Mouse (Mus musculus) layer of hippocampus, adult 11-12 months (tissue): Measurements from ENCODE around the gene Hirip3.

Experiments
- DNase-seq: peaks from one replicate; pipeline ENCODE4 v3.0.0; 2022; ENCODE audit warnings: low spot score

The Hirip3 gene

GRCm38 (mm10) chr7:126861429-126862130 is at the start of gene Hirip3:
Hirip3 (plus strand) TSS chr7:126861972.
- peak; percentile 93 for DNase-seq

- no peak for DNase-seq
Measured at GRCm38 (mm10) chr7:126815726-126816222, 46.0 kb upstream of the Hirip3 start.

- no peak for DNase-seq
Measured at GRCm38 (mm10) chr7:126816494-126816893, 45.3 kb upstream of the Hirip3 start.

- no peak for DNase-seq
Measured at GRCm38 (mm10) chr7:126817595-126817994, 44.2 kb upstream of the Hirip3 start.

- no peak for DNase-seq
Measured at GRCm38 (mm10) chr7:126818818-126819217, 43.0 kb upstream of the Hirip3 start.

GRCm38 (mm10) chr7:126821835-126822511 is 39.8 kb upstream of the Hirip3 start:
- DNase-seq, result peak; percentile 82

GRCm38 (mm10) chr7:126822741-126823140 is 39.0 kb upstream of the Hirip3 start:
- DNase-seq, result no peak

- no peak for DNase-seq
Measured at GRCm38 (mm10) chr7:126823202-126823711, 38.5 kb upstream of the Hirip3 start.

GRCm38 (mm10) chr7:126823940-126824339 is 37.8 kb upstream of the Hirip3 start:
- DNase-seq, result no peak

- DNase-seq, result no peak
Measured at GRCm38 (mm10) chr7:126825403-126825802, 36.4 kb upstream of the Hirip3 start.

GRCm38 (mm10) chr7:126825952-126826351 is 35.8 kb upstream of the Hirip3 start:
- DNase-seq, result no peak

- no peak for DNase-seq
Measured at GRCm38 (mm10) chr7:126831539-126831938, 30.2 kb upstream of the Hirip3 start, which contains the start of gene 4930451I11Rik. 4930451I11Rik (minus strand) TSS chr7:126831639.

- DNase-seq, result peak; percentile 83
Measured at GRCm38 (mm10) chr7:126832036-126832598, 29.7 kb upstream of the Hirip3 start.

GRCm38 (mm10) chr7:126833294-126833693 is 28.5 kb upstream of the Hirip3 start:
- no peak for DNase-seq

GRCm38 (mm10) chr7:126843276-126843675 is 18.5 kb upstream of the Hirip3 start:
- no peak for DNase-seq

- no peak for DNase-seq
Measured at GRCm38 (mm10) chr7:126845516-126845915, 16.3 kb upstream of the Hirip3 start.

- no peak for DNase-seq
Measured at GRCm38 (mm10) chr7:126847116-126847420, 14.7 kb upstream of the Hirip3 start, which contains the start of gene Doc2a. Doc2a (plus strand) TSS chr7:126847416.

- DNase-seq, result no peak
Measured at GRCm38 (mm10) chr7:126847421-126848398, 14.1 kb upstream of the Hirip3 start.

GRCm38 (mm10) chr7:126848794-126849193 is 13.0 kb upstream of the Hirip3 start:
- DNase-seq, result no peak

GRCm38 (mm10) chr7:126850161-126850560 is 11.6 kb upstream of the Hirip3 start:
- DNase-seq, result no peak

- no peak for DNase-seq
Measured at GRCm38 (mm10) chr7:126851192-126851591, 10.6 kb upstream of the Hirip3 start.

- no peak for DNase-seq
Measured at GRCm38 (mm10) chr7:126853454-126853853, 8.3 kb upstream of the Hirip3 start.
